In the genomic region with DNA sequence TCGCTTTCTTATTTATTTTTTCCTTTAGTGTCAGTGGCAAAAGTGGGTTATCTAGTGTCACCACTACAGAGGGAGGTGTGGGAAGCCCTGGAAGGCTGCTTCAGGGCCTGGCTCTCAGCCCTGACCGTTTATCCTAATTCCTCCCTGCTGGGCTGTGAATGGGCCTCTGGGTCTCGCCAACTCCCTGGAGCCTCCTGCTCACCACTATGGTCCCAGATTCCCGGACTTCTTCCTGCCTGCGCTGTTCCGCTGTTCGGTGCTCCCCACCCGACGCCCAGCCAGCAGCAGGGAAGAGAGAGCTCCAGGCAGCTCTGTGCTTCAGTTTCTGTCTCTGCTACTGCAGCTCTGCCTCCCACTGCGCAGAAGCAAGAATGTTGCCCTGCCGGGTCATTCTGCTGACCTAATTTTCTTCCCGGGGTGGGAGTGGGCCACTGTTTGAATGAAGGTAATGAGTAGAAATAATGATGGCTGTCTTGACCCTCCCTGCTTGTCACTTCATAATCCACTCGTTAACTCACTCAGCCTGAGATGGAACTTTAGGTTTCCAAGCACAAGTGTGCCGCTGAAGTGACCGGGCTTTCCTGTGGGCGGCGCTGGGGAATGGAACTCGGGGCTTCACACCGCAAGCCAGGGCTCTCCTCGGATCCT, we compare ENCODE assay signal across 8 mouse cellular contexts. TPM values are rescaled to one million over a fixed set of nuclear protein-coding genes. Genes with fewer than 3 reads are reported as not detected.
DNase-seq lines count a peak whose midpoint lies in the region; ATAC-seq and TF ChIP-seq lines count a peak whose summit lies in the region.

No protein-coding gene starts in this region.

- ATAC-seq in lung, embryonic 14.5 days (ENCODE audit: insufficient read depth) = 0 out of 2 replicates have a peak, but pooled peaks have one; percentile 21
- ATAC-seq in limb, embryonic 12.5 days (ENCODE audit: insufficient number of reproducible peaks, insufficient read depth, low FRiP score, low TSS enrichment, low read depth) = no peak
- ATAC-seq in neural tube, embryonic 11.5 days (ENCODE audit: insufficient read depth, low FRiP score, low TSS enrichment) = no peak
- ATAC-seq in inflammation-experienced regulatory T-cells, adult 6 months = no peak

- H3K9me3 ChIP-seq in lung, embryonic 14.5 days (ENCODE audit: low read depth, low read length) = no peaks in the 10 kb centered on the region
- 0 out of 2 replicates have a peak, but pooled peaks cover 2% of the 10 kb centered on the region for H3K9me3 ChIP-seq in forebrain, embryonic 10.5 days
- 0 out of 2 replicates have a peak, but pooled peaks cover 3% of the 10 kb centered on the region for H3K9me3 ChIP-seq in hindbrain, embryonic 10.5 days
- H3K9me3 ChIP-seq in limb, embryonic 12.5 days = no peaks in the 10 kb centered on the region
- H3K9me3 ChIP-seq in neural tube, embryonic 11.5 days (ENCODE audit: control insufficient read depth, low read length) = no peaks in the 10 kb centered on the region

- H3K4me3 ChIP-seq in lung, embryonic 14.5 days (ENCODE audit: low read depth, low read length) = no peak overlapping the region
- peak overlapping the region; percentile 33 for H3K4me3 ChIP-seq in forebrain, embryonic 10.5 days
- peak overlapping the region; percentile 27 for H3K4me3 ChIP-seq in hindbrain, embryonic 10.5 days
- no peak overlapping the region for H3K4me3 ChIP-seq in limb, embryonic 12.5 days (replicated peaks)
- no peak overlapping the region for H3K4me3 ChIP-seq in neural tube, embryonic 11.5 days (ENCODE audit: low read depth, low read length)

- H3K36me3 ChIP-seq in lung, embryonic 14.5 days (ENCODE audit: insufficient read depth) = no peaks in the 10 kb centered on the region
- H3K36me3 ChIP-seq in forebrain, embryonic 10.5 days (replicated peaks) = peaks cover 12% of the 10 kb centered on the region; the same call in 1 of the 2 replicates
- H3K36me3 ChIP-seq in hindbrain, embryonic 10.5 days = peaks cover 12% of the 10 kb centered on the region
- 0 out of 2 replicates have a peak, but pooled peaks cover 3% of the 10 kb centered on the region for H3K36me3 ChIP-seq in limb, embryonic 12.5 days
- no peaks in the 10 kb centered on the region for H3K36me3 ChIP-seq in neural tube, embryonic 11.5 days (ENCODE audit: control insufficient read depth, insufficient read depth, low read length)

- H3K4me2 ChIP-seq in lung, embryonic 14.5 days = peak overlapping the region; percentile 42
- peak overlapping the region; percentile 43 for H3K4me2 ChIP-seq in limb, embryonic 12.5 days
- no peak overlapping the region; the same call in 1 of the 2 replicates for H3K4me2 ChIP-seq in neural tube, embryonic 11.5 days (ENCODE audit: low read depth)

- 10% methylated on average over 20 of the region's 20 CpGs for WGBS in lung, embryonic 14.5 days
- 11% methylated on average over 20 of the region's 20 CpGs for WGBS in forebrain, embryonic 10.5 days
- WGBS in hindbrain, embryonic 10.5 days = 11% methylated on average over 20 of the region's 20 CpGs
- WGBS in limb, embryonic 12.5 days = 14% methylated on average over 20 of the region's 20 CpGs
- 14% methylated on average over 20 of the region's 20 CpGs for WGBS in neural tube, embryonic 11.5 days

- H3K9ac ChIP-seq in lung, embryonic 14.5 days = 0 out of 2 replicates have a peak overlapping the region, but pooled peaks have one; percentile 0
- H3K9ac ChIP-seq in limb, embryonic 12.5 days (replicated peaks) = no peak overlapping the region
- no peak overlapping the region for H3K9ac ChIP-seq in neural tube, embryonic 11.5 days (ENCODE audit: low read length)

- H3K27me3 ChIP-seq in lung, embryonic 14.5 days (ENCODE audit: insufficient read depth, low read length) = no peaks in the 10 kb centered on the region
- no peaks in the 10 kb centered on the region for H3K27me3 ChIP-seq in forebrain, embryonic 10.5 days (ENCODE audit: poor library complexity, severe bottlenecking)
- H3K27me3 ChIP-seq in hindbrain, embryonic 10.5 days (ENCODE audit: insufficient read depth, poor library complexity, severe bottlenecking) = no peaks in the 10 kb centered on the region
- H3K27me3 ChIP-seq in limb, embryonic 12.5 days = no peaks in the 10 kb centered on the region
- H3K27me3 ChIP-seq in neural tube, embryonic 11.5 days (ENCODE audit: control insufficient read depth, insufficient read depth, low read length) = no peaks in the 10 kb centered on the region

- peak overlapping the region; percentile 48; the same call in 1 of the 2 replicates for H3K27ac ChIP-seq in lung, embryonic 14.5 days (ENCODE audit: low read depth)
- peak overlapping the region; percentile 77 for H3K27ac ChIP-seq in forebrain, embryonic 10.5 days
- H3K27ac ChIP-seq in hindbrain, embryonic 10.5 days = peak overlapping the region; percentile 41
- peak overlapping the region; percentile 59 for H3K27ac ChIP-seq in limb, embryonic 12.5 days
- H3K27ac ChIP-seq in neural tube, embryonic 11.5 days (ENCODE audit: low read depth, low read length) = no peak overlapping the region

- peak; percentile 61 for DNase-seq in lung, embryonic 14.5 days
- DNase-seq in lung, postnatal 25 days (ENCODE audit: low spot score) = no peak
- peak; percentile 50 for DNase-seq in forebrain, embryonic 10.5 days (ENCODE audit: extremely low spot score, low spot score)
- peak; percentile 52 for DNase-seq in hindbrain, embryonic 10.5 days (ENCODE audit: low spot score)
- DNase-seq in neural tube, embryonic 11.5 days (ENCODE audit: low spot score) = peak; percentile 35
- no peak for DNase-seq in thymus, adult 18-20 months

- H3K4me1 ChIP-seq in lung, embryonic 14.5 days (ENCODE audit: insufficient read depth) = peaks cover 2% of the 10 kb centered on the region; the same call in 1 of the 2 replicates
- H3K4me1 ChIP-seq in forebrain, embryonic 10.5 days = peaks cover 42% of the 10 kb centered on the region
- H3K4me1 ChIP-seq in hindbrain, embryonic 10.5 days (replicated peaks) = peaks cover 30% of the 10 kb centered on the region
- H3K4me1 ChIP-seq in limb, embryonic 12.5 days (replicated peaks) = peaks cover 27% of the 10 kb centered on the region
- peaks cover 5% of the 10 kb centered on the region for H3K4me1 ChIP-seq in neural tube, embryonic 11.5 days (ENCODE audit: control insufficient read depth, insufficient read depth, low read length)

- 0 out of 2 replicates have a peak, but pooled peaks have one; percentile 12 for TF ChIP-seq CTCF in lung, embryonic 14.5 days (IDR thresholded peaks at IDR 0.05; ENCODE audit: low read depth)

RNA-seq across cellular contexts. Expression of a gene that starts 18.7 kb away (rescaled TPM):
- polyA plus RNA-seq in lung, embryonic 14.5 days (2014; fragmentation: Nextera tagmentation; extraction: Ambion mirVana) = 47.1 and 49.4 TPM in 2 replicates
- 25.1 and 26.4 TPM in 2 replicates for polyA plus RNA-seq in forebrain, embryonic 10.5 days (2016; fragmentation: Nextera tagmentation; extraction: Ambion mirVana)
- polyA plus RNA-seq in hindbrain, embryonic 10.5 days (2016; fragmentation: Nextera tagmentation; extraction: Ambion mirVana) = 18.3 and 21.9 TPM in 2 replicates
- 28.3 and 29.9 TPM in 2 replicates for polyA plus RNA-seq in limb, embryonic 12.5 days (2016; fragmentation: Nextera tagmentation; extraction: Ambion mirVana)
- polyA plus RNA-seq in neural tube, embryonic 11.5 days (2014; fragmentation: Nextera tagmentation; extraction: Ambion mirVana) = 26.9 and 29.9 TPM in 2 replicates
- 100 to 1,000 TPM; 200 to 230 (median 201) TPM for polyA plus RNA-seq in inflammation-experienced regulatory T-cells, adult 6 months (2017; shearing (Covaris generic))

RNA-seq across cellular contexts. Expression of a gene that starts 47.8 kb away (rescaled TPM):
- 1.7 and 2.3 TPM in 2 replicates for polyA plus RNA-seq in lung, embryonic 14.5 days (2014; fragmentation: Nextera tagmentation; extraction: Ambion mirVana)
- 0.10 and 0.22 TPM in 2 replicates for polyA plus RNA-seq in forebrain, embryonic 10.5 days (2016; fragmentation: Nextera tagmentation; extraction: Ambion mirVana)
- polyA plus RNA-seq in hindbrain, embryonic 10.5 days (2016; fragmentation: Nextera tagmentation; extraction: Ambion mirVana) = 0.25 and 0.35 TPM in 2 replicates
- 0.76 and 0.98 TPM in 2 replicates for polyA plus RNA-seq in limb, embryonic 12.5 days (2016; fragmentation: Nextera tagmentation; extraction: Ambion mirVana)
- polyA plus RNA-seq in neural tube, embryonic 11.5 days (2014; fragmentation: Nextera tagmentation; extraction: Ambion mirVana) = 0.15 and 0.38 TPM in 2 replicates
- polyA plus RNA-seq in inflammation-experienced regulatory T-cells, adult 6 months (2017; shearing (Covaris generic)) = not detected

Comparison
In these comparisons a context has a peak if more than half of its experiments do, and no peak if none do; other contexts are left out.
1. DNase-seq: peak in lung, embryonic 14.5 days (single experiment), forebrain, embryonic 10.5 days (single experiment), hindbrain, embryonic 10.5 days (single experiment) and neural tube, embryonic 11.5 days (single experiment); none in lung, postnatal 25 days (single experiment) and thymus, adult 18-20 months (0 of 2).
2. H3K4me3 ChIP-seq: peak in forebrain, embryonic 10.5 days (single experiment) and hindbrain, embryonic 10.5 days (single experiment); none in lung, embryonic 14.5 days (single experiment), limb, embryonic 12.5 days (single experiment) and neural tube, embryonic 11.5 days (single experiment).